Mouse (Mus musculus): ENCODE results near the gene Cnot1.

Cnot1 gene

GRCm38 (mm10) chr8:95738596-95738995 lies 68.7 kb downstream of the Cnot1 start:
- DNase-seq (ENCODE audit: low spot score in 2 of 2): no peak

- no peak for DNase-seq (ENCODE audit: low spot score in 2 of 2)
These were observed 79.6 kb downstream of the Cnot1 start for GRCm38 (mm10) chr8:95727625-95728024.

GRCm38 (mm10) chr8:95716546-95717335 lies 90.5 kb downstream of the Cnot1 start:
- peak in 1 of 2 experiments; percentile 19 for DNase-seq (ENCODE audit: low spot score in 2 of 2)

GRCm38 (mm10) chr8:95715676-95716531 lies 91.4 kb downstream of the Cnot1 start, which contains the start of gene Setd6:
TSS of gene Setd6 (plus strand) at chr8:95715881.
- peak in 1 of 2 experiments; percentile 78 for DNase-seq (ENCODE audit: low spot score in 2 of 2)

- peak in 1 of 2 experiments; percentile 9 for DNase-seq (ENCODE audit: low spot score in 2 of 2)
These were observed 92.3 kb downstream of the Cnot1 start for GRCm38 (mm10) chr8:95714837-95715413.

GRCm38 (mm10) chr8:95714367-95714766 lies 92.9 kb downstream of the Cnot1 start:
- no peak for DNase-seq (ENCODE audit: low spot score in 2 of 2)

GRCm38 (mm10) chr8:95713100-95714010 lies 93.9 kb downstream of the Cnot1 start:
- peak in 1 of 2 experiments; percentile 82 for DNase-seq (ENCODE audit: low spot score in 2 of 2)

GRCm38 (mm10) chr8:95712395-95712794 lies 94.9 kb downstream of the Cnot1 start:
- DNase-seq (ENCODE audit: low spot score in 2 of 2): peak in 1 of 2 experiments; percentile 4

- no peak for DNase-seq (ENCODE audit: low spot score in 2 of 2)
These were observed 96.2 kb downstream of the Cnot1 start for GRCm38 (mm10) chr8:95711029-95711428.

GRCm38 (mm10) chr8:95709579-95709978 lies 97.7 kb downstream of the Cnot1 start:
- no peak for DNase-seq (ENCODE audit: low spot score in 2 of 2)

GRCm38 (mm10) chr8:95704538-95704937 lies 102.7 kb downstream of the Cnot1 start:
- no peak for DNase-seq (ENCODE audit: low spot score in 2 of 2)

GRCm38 (mm10) chr8:95703461-95704260 lies 103.6 kb downstream of the Cnot1 start:
- peak in 1 of 2 experiments; percentile 87 for DNase-seq (ENCODE audit: low spot score in 2 of 2)

GRCm38 (mm10) chr8:95702480-95703446 lies 104.5 kb downstream of the Cnot1 start:
- DNase-seq (ENCODE audit: low spot score in 2 of 2): peak; percentile 86 to 94

- DNase-seq (ENCODE audit: low spot score in 2 of 2): no peak
These were observed 105.5 kb downstream of the Cnot1 start for GRCm38 (mm10) chr8:95701809-95702208.

GRCm38 (mm10) chr8:95700282-95700681 lies 107.0 kb downstream of the Cnot1 start:
- DNase-seq (ENCODE audit: low spot score in 2 of 2): peak; percentile 79 to 90

- DNase-seq (ENCODE audit: low spot score in 2 of 2): no peak
These were observed 109.1 kb downstream of the Cnot1 start for GRCm38 (mm10) chr8:95698179-95698578.

GRCm38 (mm10) chr8:95697128-95697527 lies 110.1 kb downstream of the Cnot1 start:
- peak in 1 of 2 experiments; percentile 93 for DNase-seq (ENCODE audit: low spot score in 2 of 2)

GRCm38 (mm10) chr8:95696661-95697060 lies 110.6 kb downstream of the Cnot1 start:
- DNase-seq (ENCODE audit: low spot score in 2 of 2): no peak

- DNase-seq (ENCODE audit: low spot score in 2 of 2): peak in 1 of 2 experiments; percentile 84
These were observed 112.6 kb downstream of the Cnot1 start for GRCm38 (mm10) chr8:95694631-95695030.

Data from left cerebral cortex, adult 9 months (tissue).